Mouse (Mus musculus) stomach, embryonic 16.5 days (tissue): ENCODE data around the gene Ndufab1. TPM values are rescaled to one million over a fixed set of nuclear protein-coding genes. Genes with fewer than 3 reads are reported as not detected.
A peak's percentile ranks its signal among the peaks of the same experiment; 100 is the strongest.

ENCODE experiments used
- ATAC-seq: fragments of 200-750 bp; cut with Nextera tagmentation; 2 replicates; pipeline ENCODE4 v1.8.0; 2017; ENCODE audit warnings: moderate number of reproducible peaks, moderate TSS enrichment; ENCODE audit not compliant: insufficient read depth, low FRiP score
- H3K27ac ChIP-seq: fragments of 300-500 bp; sonication (generic); 2 replicates; pipeline ENCODE4 v1.5.1; 2014; ENCODE audit warnings: low read length
- H3K27me3 ChIP-seq: fragments of 300-500 bp; sonication (generic); 2 replicates; pipeline ENCODE4 v1.6.1; 2014; ENCODE audit warnings: low read length, control low read depth, mixed read lengths; ENCODE audit not compliant: control insufficient read depth, insufficient read depth
- H3K36me3 ChIP-seq: fragments of 300-500 bp; sonication (generic); 2 replicates; pipeline ENCODE4 v1.6.1; 2014; ENCODE audit warnings: low read length; ENCODE audit not compliant: control insufficient read depth, insufficient read depth
- H3K4me1 ChIP-seq: fragments of 300-500 bp; sonication (generic); 2 replicates; pipeline ENCODE4 v1.6.1; 2014; ENCODE audit warnings: low read length, control low read depth, mixed read lengths; ENCODE audit not compliant: control insufficient read depth, insufficient read depth
- H3K4me2 ChIP-seq: fragments of 300-500 bp; sonication (generic); 2 replicates; pipeline ENCODE4 v1.6.1; 2014; ENCODE audit warnings: low read depth, low read length, mixed read lengths
- H3K4me3 ChIP-seq: fragments of 300-500 bp; sonication (generic); replicated peaks from 2 replicates; pipeline ENCODE4 v1.5.1; 2014; ENCODE audit warnings: mild to moderate bottlenecking, low read length
- H3K9ac ChIP-seq: fragments of 300-500 bp; sonication (generic); 2 replicates; pipeline ENCODE4 v1.6.1; 2014; ENCODE audit warnings: low read length
- H3K9me3 ChIP-seq: fragments of 300-500 bp; sonication (generic); replicated peaks from 2 replicates; pipeline ENCODE4 v1.6.1; 2016; ENCODE audit warnings: low read length, control low read depth; ENCODE audit not compliant: control insufficient read depth
- WGBS: fragments of 180-500 bp; shearing (Covaris S2); extraction: QIAGEN DNeasy Blood & Tissue Kit; methylation state at CpG from one replicate; pipeline ENCODE4 v1.1.7; 2014; 5-methylcytosine and 5-hydroxymethylcytosine counted together
- polyA plus RNA-seq: library from polyadenylated mRNA; unstranded; fragments of >200 nt; fragmentation: Nextera tagmentation; extraction: Ambion mirVana; gene quantifications from 2 replicates; pipeline ENCODE4 v1.2.1, GENCODE M21; 2015

Ndufab1 gene
- polyA plus RNA-seq, 1 experiment from 2014 or later = 676 TPM

- Histone ChIP-seq H3K9ac (no peak overlapping the region), H3K9me3 (no peaks in the 10 kb centered on the region), H3K4me2 (no peak overlapping the region), H3K36me3 (peaks cover 10% of the 10 kb centered on the region; the same call in 1 of the 2 replicates), H3K27me3 (no peaks in the 10 kb centered on the region), H3K4me3 (no peak overlapping the region), H3K4me1 (no peaks in the 10 kb centered on the region), H3K27ac (no peak overlapping the region)
- WGBS = 91% methylated on average over 9 of the region's 9 CpGs
- no peak for ATAC-seq
Observed at GRCm38 (mm10) chr7:122048191-122048590, 53.5 kb downstream of the Ndufab1 start.

- no peak overlapping the region for H3K4me2 ChIP-seq
- no peaks in the 10 kb centered on the region for H3K4me1 ChIP-seq
- H3K36me3 ChIP-seq = peaks cover 10% of the 10 kb centered on the region; the same call in 1 of the 2 replicates
- H3K9ac ChIP-seq = no peak overlapping the region
- 66% methylated on average over 2 of the region's 2 CpGs for WGBS
- no peak overlapping the region for H3K27ac ChIP-seq
- ATAC-seq = no peak
- no peak overlapping the region for H3K4me3 ChIP-seq
- H3K9me3 ChIP-seq = no peaks in the 10 kb centered on the region
- no peaks in the 10 kb centered on the region for H3K27me3 ChIP-seq
Observed at GRCm38 (mm10) chr7:122046813-122047212, 54.9 kb downstream of the Ndufab1 start.

GRCm38 (mm10) chr7:122045711-122046110, 56.0 kb downstream of the Ndufab1 start:
- H3K9ac ChIP-seq = no peak overlapping the region

GRCm38 (mm10) chr7:122045181-122045634, 56.5 kb downstream of the Ndufab1 start:
- peak; percentile 79 for ATAC-seq
- Histone ChIP-seq H3K9me3 (no peaks in the 10 kb centered on the region), H3K4me2 (no peak overlapping the region), H3K27ac (no peak overlapping the region), H3K9ac (no peak overlapping the region), H3K4me3 (no peak overlapping the region), H3K27me3 (no peaks in the 10 kb centered on the region), H3K4me1 (no peaks in the 10 kb centered on the region), H3K36me3 (peaks cover 7% of the 10 kb centered on the region; the same call in 1 of the 2 replicates)
- WGBS = 56% methylated on average over 4 of the region's 4 CpGs

More at GRCm38 (mm10) chr7:122045711-122046110, 56.0 kb downstream of the Ndufab1 start:
- H3K4me3 ChIP-seq = no peak overlapping the region
- peaks cover 7% of the 10 kb centered on the region; the same call in 1 of the 2 replicates for H3K36me3 ChIP-seq
- H3K9me3 ChIP-seq = no peaks in the 10 kb centered on the region
- H3K4me1 ChIP-seq = no peaks in the 10 kb centered on the region
- no peak overlapping the region for H3K4me2 ChIP-seq
- WGBS = 72% methylated on average over 1 of the region's 1 CpGs
- no peak for ATAC-seq
- H3K27me3 ChIP-seq = no peaks in the 10 kb centered on the region
- H3K27ac ChIP-seq = peak overlapping the region; percentile 46

- 83% methylated on average over 8 of the region's 8 CpGs for WGBS
- H3K9me3 ChIP-seq = no peaks in the 10 kb centered on the region
- H3K27me3 ChIP-seq = no peaks in the 10 kb centered on the region
- ATAC-seq = no peak; the same call in 1 of the 2 replicates
- no peak overlapping the region for H3K9ac ChIP-seq
- H3K4me2 ChIP-seq = no peak overlapping the region
- peaks cover 7% of the 10 kb centered on the region; the same call in 1 of the 2 replicates for H3K36me3 ChIP-seq
- H3K4me3 ChIP-seq = no peak overlapping the region
- H3K4me1 ChIP-seq = no peaks in the 10 kb centered on the region
- no peak overlapping the region for H3K27ac ChIP-seq
Observed at GRCm38 (mm10) chr7:122044106-122044505, 57.6 kb downstream of the Ndufab1 start.

Other genes starting within 250 kb of the Ndufab1 start
- gene Scnn1b, start 236.8 kb downstream of the Ndufab1 start, polyA plus RNA-seq = 0.81 and 1.3 TPM in 2 replicates
- gene Cog7, start 120.2 kb downstream of the Ndufab1 start, polyA plus RNA-seq = 24.6 and 25.2 TPM in 2 replicates
- 72.0 and 83.5 TPM in 2 replicates for gene Gga2, start 80.7 kb downstream of the Ndufab1 start, polyA plus RNA-seq
- 38.7 and 41.0 TPM in 2 replicates for gene Ubfd1, start 34.7 kb downstream of the Ndufab1 start, polyA plus RNA-seq
- gene Ears2, start 34.6 kb downstream of the Ndufab1 start, polyA plus RNA-seq = 15.7 and 15.9 TPM in 2 replicates
- gene Palb2, start 31.1 kb upstream of the Ndufab1 start, polyA plus RNA-seq = 11.8 and 16.2 TPM in 2 replicates
- gene Dctn5, start 31.2 kb upstream of the Ndufab1 start, polyA plus RNA-seq = 112 and 120 TPM in 2 replicates
- 100 and 103 TPM in 2 replicates for gene Plk1, start 57.6 kb upstream of the Ndufab1 start, polyA plus RNA-seq
- gene Ern2, start 84.3 kb upstream of the Ndufab1 start, polyA plus RNA-seq = 28.5 and 39.9 TPM in 2 replicates
- gene Chp2, start 117.6 kb upstream of the Ndufab1 start, polyA plus RNA-seq = 1.7 and 2.0 TPM in 2 replicates
- 12.0 and 12.7 TPM in 2 replicates for gene Prkcb, start 186.9 kb upstream of the Ndufab1 start, polyA plus RNA-seq